Mouse (Mus musculus) bone marrow, adult 2 months (tissue): ENCODE measurements around the gene Selenom.

Source experiments
- CTCF ChIP-seq: fragments of 200-500 bp; IDR thresholded peaks from 2 replicates; pipeline ENCODE4 v1.5.1; 2011; ENCODE audit warnings: low read length, control low read depth; ENCODE audit not compliant: control insufficient read depth, insufficient read depth
- POLR2A ChIP-seq: fragments of 200-500 bp; IDR thresholded peaks from 2 replicates; pipeline ENCODE4 v1.6.1; 2011; ENCODE audit warnings: low read depth, mild to moderate bottlenecking, control low read depth, low read length, borderline replicate concordance; ENCODE audit not compliant: control insufficient read depth

DNA sequence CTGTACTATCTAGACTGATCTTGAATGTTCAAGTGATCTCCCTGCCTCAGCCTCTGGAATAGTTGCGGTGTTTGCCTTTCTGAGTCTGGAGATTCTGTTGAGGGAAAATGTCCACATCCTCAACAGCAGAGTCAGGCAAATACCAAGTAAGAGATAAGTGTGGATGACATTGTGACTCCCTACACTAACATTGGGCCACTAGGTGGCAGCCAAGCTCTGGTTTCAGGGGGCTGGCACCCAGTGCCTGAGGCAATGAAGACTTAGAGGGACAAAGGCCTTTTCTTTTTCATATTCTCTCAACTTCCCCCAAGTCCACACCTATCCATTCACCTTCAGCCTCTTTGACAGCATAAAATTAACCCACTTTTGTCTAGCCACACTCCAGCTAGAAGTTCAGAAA lies 42.0 kb upstream of the Selenom start:
- peak; percentile 93 for TF ChIP-seq CTCF
- no peak for TF ChIP-seq POLR2A
